Mouse (Mus musculus) adrenal gland, adult 2 months (tissue): ENCODE data around the gene Brat1. TPM values are rescaled to one million over a fixed set of nuclear protein-coding genes. Genes with fewer than 3 reads are reported as not detected.
"Not testable (repeated sequence)": the region's sequence is repeated elsewhere in the genome, so short reads cannot be mapped to it uniquely, and the experiment has no call there.

Experiments used
- DNase-seq: peaks from one replicate; pipeline ENCODE4 v3.0.0; 2021
- long read RNA-seq: library from polyadenylated mRNA; stranded (forward); transcript quantifications from one replicate; pipeline ENCODE4 v2.0.0, GENCODE M21; 2021
- polyA plus RNA-seq: library from polyadenylated mRNA; depleted of rRNA; stranded (reverse); fragments of >200 nt; gene quantifications from 2 replicates; pipeline ENCODE4 v1.2.3, GENCODE M21; 2012; rRNA removed
- total RNA-seq, 2 experiments: library from RNA; stranded (reverse); gene quantifications; 2 replicates each; pipeline ENCODE4 v1.2.3; 2021

Gene Brat1
- total RNA-seq = 10 to 100 TPM; 16.9 to 18.8 TPM
- 42.9 and 46.4 TPM in 2 replicates for polyA plus RNA-seq
- long read RNA-seq, transcript Brat1-201 (14 exons, 3,333 nt) = major isoform, 6 of 24 reads
- long read RNA-seq, partial matches to known transcripts = 7 of 24 reads
- long read RNA-seq, other reads (novel, unspliced or antisense) = 7 of 24 reads

DNA sequence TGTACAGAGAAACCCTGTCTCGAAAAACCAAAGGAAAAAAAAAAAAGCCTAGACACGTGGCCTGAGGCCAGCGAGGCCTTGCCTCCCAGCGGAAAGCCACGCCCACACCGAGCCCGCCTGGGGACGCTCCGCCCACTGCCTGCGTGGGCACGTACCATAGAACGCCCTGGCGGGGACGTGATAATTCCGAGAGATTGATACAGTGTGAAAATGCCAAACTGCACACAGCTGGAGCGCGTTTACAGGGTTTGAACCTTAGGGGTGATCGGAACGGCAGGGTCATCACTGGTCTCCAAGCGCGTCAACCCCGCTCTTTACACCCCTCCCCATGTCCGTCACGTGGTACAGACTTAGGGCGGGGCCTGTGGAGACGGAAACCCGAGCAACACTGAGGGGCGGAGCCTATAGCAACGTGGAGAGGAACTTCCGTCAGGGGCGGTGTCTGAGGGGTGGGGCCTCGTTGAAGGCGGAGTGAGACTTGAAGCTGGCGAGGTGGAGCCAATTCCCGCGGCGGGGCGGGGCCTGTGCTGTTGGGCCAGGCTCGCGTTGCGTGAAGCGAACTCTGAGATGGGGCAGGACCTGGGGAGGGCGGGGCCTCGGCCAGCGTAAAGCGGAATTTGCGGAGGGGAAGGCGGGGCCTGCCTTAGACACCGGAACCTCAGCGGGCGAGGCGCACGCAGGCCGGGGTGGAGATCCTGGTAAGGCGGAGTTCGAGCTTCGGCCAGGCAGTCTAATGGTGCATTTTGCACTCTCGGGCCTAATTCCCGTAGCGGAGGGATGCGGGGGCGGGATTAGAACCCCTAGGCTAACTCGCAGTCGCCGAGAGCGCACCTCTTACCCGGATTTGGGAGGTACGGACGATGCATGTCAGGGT lies at the start of gene Brat1:
Gene Brat1, plus strand, starts transcription at position 634 of the 874 bp plus-strand sequence.
- peak; percentile 100 for DNase-seq

DNA sequence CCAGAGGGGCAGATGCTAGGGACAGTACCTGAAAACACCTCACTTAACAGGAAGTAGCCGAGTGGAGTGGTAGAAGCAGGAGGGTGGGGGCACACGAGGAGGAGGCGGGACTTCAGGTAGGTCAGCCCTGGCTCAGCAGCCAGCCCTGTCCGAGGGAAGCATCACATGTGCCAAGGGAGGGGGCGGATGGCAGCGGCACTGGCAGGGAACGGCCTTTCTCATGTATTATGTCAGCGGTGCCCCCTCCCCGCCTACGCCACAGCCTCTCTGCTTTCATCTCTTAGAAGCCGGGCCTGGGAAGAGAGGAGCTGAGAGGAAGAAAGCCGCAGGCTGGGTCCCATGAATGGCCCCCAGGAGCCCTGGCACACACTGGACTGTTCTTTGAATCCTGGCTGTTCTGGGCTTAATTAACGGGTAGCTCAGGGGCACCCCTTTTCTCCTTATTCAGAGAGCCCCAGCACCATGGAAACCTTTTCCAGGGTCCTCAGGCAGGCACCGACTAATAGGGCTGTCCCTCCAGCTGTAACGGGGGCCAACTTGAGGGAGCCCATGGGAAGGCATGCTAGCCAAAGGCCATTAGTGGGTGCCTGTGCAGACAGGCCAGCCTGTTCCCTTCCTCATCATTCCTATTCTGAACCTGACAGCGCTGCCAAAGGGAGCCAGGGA lies 45.1 kb upstream of the Brat1 start:
- DNase-seq = no peak

DNA sequence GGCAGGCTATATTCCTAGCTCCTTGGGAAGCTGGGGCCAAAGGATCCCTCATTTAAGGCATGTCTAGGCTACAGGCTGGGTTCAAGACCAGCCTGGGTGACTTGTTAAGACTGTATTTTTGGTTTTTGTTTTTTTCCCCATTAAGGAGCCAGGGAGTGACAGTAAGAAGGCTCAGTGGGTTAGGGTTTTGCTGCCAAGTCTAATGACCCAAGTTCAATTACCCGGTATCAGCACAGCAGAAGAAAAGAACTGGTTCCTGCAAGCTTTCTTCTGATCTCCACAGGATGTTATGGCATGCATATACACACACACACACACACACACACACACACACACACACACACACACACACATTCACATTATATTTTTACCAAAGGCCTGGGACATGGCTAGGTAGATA lies 44.4 kb upstream of the Brat1 start:
- no peak for DNase-seq

DNA sequence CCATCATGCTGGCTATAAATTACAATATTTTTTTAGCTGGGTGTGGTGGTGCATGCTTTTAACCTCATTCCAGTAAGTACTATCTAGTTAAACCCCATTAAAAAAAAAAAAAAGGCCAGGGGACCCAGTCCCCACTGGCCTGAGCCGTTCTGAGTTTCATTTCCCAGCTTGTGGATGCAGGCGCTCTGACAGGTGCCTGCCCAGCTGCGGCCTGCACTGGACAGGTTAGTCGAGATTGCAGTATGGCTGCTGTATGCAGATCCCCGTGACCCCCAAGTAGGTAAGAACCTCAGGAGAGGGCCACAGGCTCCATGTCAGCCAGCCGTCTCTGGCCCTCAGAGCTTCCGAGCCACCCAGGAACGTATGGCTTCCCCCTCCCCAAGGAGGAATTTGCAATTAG lies 43.4 kb upstream of the Brat1 start:
- no peak for DNase-seq

DNA sequence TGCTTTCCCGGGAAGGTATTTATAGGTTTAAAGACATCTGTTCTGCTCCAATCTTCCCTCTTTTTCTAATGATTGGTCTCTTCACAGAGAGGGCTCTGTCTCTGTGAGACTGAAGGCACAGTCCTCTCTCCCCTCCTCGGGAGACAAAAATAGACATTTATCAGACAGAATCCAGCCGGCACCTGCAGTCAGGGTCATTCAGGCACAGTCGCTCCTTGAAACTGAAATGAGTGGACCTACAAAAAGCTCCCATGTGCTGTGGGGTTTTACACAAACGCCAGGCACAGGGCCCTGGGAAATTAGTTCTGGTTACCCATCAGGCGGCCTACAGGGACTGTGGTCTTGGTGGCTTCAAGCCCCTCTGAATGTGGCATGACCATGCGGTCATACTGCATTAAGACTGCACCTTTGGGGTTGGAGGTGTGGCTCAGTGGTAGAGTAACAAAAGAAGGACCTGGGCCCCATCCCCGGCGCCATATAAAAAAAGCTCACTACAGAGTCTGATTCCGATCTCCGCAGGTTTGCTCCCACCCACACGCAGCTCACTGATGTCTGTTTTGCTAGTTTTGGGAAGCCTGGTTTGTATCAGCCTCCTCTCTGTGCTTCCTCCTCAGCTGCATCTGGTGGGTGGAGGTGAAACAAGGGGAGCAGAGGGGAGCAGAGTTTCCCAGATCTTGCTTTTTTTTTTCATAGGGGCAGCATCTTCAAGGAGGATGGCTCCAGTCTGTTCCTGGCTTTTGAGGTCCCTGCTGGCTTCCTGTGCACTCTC lies 42.8 kb upstream of the Brat1 start:
- no peak for DNase-seq

DNA sequence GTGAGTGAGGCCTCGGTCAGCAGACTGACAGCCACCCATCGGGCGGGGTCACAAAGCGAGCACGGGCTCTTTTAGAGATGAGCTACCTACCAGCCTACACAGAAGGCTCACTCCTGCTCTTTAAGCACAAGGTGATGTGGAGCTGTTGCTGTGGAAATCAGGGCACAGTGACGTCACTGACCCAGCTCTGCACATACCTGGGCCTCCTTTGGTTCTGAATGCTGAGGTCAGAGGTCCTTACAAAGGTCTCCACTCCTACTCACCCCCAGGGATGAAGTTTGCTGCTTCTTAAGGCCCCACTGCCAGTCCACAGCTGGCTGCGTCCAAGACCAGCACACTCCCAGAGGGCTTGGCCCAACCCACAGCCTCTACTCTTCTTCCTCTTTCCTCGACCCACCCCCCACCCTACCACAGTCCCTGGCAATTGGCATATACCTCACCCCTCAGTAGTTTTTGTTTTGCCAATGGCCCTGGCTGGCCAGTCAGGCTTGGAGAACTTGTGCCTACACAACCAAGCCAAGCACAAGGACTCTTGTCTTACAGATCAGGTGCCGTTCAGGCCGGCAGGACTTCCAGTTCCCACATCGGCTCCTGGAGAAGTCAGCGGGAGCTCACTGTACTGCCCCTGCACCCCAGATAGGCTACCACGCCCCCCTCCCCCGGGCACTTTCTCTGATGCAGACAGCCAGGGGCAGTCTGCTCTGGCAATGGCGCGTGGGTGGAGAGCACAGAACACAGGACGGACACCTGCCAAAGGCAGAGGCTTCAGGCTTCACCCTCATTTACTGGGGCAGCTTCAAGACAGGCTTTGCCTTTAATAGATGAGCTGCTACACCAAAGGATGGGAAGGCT lies 41.8 kb upstream of the Brat1 start:
- no peak for DNase-seq

DNA sequence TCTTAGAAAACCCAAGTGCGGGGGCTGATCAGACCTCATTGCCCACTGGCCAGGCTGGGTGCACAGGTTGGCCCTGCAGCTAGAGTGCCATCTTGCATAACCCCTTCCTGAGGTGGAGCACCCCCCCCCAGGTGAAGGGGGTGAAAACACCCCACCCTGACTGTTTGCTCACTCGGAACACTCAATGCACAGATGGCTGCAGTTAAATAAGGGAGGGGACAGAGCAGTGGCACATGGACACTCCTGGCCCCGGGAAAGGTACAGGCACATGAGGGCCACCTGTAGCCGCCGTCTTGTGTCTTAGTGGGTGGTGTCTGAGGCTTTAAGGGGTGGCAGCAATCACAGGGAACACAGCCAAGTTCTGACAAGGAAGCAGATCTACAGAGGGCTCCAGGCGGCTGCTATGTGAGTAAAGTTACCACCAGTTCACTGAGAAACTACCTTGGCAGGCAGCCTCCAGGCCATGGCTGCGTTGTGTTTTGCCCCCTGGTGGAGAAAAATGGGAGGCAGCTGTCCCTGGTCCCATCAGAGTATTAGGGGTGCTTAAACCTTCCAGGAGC lies 41.1 kb upstream of the Brat1 start:
- DNase-seq = peak; percentile 70

DNA sequence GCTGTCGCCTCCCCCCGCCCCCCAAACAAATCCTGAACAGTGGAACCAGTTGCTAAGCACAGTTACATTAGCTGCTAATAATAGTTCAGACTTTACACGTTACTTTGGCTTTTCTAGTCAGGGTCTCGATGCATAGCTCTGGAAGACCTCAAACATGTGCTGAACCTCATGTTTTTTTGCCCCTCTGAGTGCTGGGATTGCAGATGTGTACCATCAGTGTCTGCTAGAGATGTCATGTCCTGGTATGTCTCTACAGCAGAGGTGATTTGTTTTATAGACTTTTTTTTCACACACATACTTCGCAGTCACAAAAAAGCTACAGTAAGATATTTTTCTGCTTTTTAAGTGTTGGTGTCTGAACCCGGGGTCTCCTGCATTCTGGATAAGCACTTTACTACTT lies 32.7 kb upstream of the Brat1 start:
- no peak for DNase-seq

DNA sequence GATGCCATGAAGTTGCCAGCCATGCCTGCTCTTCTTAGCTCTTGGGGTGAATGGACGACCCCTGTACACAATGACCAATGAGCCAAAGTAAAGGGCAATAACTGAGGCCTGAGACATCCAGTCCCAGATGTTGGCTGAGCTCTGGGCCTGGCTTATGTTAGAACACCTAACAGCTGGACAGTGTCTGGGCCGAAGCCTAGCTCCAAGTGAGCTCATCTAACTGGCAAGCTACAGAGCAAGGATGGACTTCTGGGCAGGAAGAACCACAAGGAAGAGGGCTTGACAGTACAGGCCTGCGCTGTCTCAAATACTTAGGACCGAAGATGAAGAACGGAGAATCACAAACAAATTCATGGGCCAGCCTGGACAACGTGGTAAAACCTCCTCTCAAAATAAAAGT lies 32.2 kb upstream of the Brat1 start:
- not testable (repeated sequence) for DNase-seq

DNA sequence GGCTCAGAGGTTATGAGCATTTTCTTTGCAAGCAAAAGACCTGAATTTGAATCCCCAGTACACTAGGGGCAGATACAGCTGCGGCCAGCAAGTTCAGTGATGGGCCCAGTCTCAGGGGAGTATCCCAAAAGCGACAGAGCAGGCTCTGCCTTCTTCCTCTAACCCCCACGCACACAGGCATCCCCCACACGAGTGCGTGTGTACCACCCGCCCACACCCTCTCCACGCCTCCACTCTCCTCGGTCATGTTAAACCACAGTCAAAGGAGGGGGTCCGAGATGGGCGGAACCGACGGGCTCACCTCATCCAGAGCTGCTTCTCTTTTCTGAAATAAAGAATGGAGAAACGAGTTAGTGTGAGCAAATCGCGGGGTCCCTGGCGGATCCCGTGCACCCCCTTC lies 30.8 kb upstream of the Brat1 start:
- no peak for DNase-seq

DNA sequence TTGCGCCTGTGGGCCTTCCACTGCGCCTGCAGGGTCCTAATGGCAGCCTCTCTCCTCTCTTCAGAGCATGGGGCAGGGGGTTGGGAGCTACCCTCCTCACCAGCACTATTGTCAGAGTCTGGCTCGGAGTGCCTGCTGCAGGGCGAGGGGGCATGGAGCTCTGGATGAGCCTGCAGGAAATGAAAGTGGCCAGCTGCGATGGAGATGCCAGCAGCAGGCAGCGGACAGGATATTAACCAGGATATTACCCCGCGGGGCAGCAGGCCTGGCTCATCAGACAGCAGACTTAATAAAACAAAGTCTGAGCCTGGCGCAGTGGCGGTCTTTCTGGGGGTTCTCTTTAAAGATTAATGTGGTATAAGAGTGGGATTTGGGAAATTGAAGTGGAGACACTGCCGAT lies 29.7 kb upstream of the Brat1 start:
- DNase-seq = no peak

DNA sequence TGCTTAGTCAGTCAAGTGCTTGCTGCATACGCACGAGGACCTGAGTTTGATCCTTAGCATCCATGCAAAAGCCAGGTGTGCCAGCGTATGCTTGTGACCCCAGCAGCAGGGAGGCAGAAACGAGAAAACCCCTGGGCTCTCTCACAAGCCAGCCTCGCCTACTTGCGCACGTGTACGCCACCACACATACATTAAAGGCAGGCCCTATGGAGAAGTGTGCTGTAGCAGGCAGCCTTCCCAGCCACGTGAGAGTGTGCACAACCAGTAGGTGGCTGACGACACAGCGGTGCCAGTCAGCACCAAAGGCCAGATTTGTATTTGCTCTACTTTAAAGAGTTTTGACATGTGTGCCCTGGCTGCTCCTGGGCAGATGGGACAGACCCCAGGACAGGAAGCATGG lies 29.2 kb upstream of the Brat1 start:
- no peak for DNase-seq

DNA sequence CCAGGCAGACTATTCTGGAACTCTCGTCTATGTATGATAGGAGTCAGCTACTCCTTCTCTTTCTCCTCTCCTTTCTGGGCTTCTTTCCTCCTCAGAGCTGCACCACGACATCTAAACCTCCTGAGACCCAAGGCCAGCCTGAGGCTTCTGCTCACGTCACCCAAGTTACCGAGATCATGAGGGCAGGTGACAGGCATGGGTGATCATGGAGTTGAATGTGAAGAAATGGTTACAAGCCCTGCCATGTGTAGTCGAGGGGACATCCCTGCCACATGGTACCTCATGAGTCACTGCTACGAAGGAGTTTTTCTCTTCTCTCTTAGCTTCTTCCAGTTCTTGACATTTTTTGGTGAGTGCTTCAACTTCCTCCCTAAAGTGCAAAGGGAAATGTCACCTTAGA lies 27.7 kb upstream of the Brat1 start:
- no peak for DNase-seq

DNA sequence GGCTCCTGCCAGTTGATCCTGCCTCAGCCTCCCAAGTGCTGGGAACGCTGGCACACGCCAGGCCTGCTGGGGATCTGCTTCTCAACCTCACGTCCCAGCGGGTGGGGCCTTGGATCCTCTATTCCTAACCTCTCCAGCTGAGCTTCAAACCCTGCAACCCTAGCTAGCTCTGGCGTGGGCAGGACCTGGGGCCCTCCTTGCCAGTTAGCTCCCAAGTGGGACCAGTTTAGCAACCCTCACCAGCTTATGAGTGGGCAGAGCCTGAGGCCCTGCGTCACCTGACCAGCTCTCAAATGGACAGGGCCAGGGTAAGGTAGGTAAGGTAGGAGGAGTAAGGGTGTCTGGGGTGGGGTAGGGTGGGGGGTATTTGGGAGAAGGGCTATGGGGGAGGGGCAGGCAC lies 24.8 kb upstream of the Brat1 start:
- DNase-seq = peak; percentile 28

DNA sequence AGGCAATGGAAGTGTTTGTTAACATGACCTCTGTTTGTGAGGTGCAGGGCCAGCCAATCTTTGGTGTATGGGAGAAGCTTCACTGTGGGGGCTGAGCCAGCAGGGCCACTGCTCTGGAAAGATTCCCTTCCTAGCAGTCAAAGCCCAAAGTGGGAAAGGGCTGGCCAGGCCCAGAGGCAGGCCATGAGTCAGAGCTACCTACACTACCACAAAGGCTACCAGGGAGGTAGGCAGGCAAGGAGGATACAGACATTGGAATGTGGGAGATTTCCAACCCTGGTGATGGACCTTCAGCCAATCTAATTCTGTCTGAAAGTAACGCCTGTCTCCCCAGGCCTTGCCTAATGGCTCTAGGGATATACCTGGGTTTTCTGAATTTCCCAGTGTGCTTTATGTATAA lies 23.9 kb upstream of the Brat1 start:
- no peak for DNase-seq

DNA sequence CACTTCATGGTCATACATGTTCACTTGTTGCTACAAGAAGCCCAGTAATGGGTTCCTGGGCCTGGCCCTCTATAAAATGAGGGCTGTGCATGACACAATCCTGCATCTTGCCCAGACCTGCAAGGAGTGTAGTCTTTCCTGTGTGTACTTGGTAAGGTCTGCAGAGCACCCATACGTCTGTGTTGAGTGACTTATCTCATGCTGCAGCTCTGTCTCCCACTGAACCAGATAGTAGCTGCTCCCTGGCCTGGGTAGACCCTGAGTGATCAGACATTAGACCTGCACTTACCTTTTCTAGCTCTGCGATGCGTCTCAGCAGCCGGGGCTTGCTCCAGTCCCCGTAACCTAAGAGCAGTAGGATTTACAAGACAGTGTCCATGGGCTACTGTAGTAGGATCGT lies 22.7 kb upstream of the Brat1 start:
- DNase-seq = no peak

DNA sequence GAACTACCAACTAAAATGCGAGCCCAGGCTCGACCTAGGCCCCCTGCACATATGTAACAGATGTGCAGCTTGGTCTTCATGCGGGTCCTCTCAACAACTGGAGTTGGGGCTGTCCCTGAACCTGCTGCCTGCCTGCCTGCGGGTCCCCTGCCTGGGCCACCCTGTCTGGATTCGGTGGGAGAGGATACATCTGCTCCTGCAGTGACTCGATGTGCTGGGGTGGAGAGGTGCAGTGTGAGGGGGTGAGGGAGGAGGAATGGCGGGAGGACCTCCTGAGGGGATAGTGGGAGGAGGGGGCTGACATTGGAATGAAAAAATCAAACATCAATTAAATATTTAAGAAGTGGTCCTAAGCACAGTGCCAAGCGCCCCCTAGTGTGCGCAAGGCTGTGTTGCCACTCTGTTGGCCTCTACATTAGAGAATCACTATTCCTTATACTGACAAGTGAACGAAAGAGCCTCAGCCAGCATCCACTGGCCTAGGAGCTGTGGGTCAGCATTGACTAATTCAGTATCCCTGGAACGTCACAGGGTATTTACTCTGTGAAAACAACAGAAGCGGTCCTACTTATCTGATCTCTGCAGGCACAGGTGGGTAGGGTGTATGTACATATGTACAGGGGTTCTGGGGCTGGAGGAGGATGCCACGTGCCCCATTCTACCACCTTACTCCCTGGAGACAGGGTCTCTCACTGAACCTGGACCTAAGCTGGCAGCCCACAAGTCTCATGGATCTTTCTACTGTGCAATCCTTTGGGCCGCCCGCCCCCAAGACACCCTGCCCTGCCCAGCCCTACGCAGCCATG lies 20.3 kb upstream of the Brat1 start:
- no peak for DNase-seq

DNA sequence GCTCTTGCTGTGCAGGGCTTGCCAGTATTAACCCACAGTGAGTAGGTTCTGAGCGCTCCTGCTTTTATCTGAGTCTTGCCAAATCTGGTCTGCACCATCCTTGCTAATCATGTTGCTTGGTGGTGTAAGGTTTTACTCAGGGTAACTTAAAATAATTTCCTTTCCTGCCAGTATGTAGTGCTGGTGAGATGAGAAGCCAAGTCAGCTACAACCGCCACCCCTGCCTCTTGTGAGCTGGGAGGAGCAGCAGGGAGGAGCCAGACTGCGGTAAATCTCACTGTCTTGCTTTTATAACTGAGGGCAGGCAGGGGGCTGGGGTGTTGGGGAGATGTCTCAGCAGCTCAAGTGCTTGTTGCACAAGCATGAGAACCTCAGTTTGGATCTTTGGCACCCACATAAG lies 16.4 kb upstream of the Brat1 start:
- DNase-seq = no peak

DNA sequence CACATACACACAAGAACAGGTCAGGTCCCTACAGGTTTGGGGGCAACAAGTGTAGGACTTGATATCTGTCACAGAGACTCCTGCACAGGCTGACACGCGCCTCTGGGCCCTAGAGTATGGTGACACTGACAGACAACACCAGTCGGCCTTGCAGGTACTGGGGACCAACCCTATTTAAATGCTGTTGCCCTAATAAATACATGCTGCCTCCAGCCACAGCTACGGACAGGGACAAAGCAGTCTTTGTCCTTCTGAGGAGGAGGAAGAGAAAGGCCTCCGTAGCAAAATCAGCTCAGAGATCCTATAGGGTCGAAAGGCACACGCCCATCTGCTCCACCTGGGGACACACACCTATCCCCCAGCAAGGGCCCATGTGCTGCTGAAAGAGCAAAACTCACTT lies 8.8 kb upstream of the Brat1 start:
- DNase-seq = no peak

DNA sequence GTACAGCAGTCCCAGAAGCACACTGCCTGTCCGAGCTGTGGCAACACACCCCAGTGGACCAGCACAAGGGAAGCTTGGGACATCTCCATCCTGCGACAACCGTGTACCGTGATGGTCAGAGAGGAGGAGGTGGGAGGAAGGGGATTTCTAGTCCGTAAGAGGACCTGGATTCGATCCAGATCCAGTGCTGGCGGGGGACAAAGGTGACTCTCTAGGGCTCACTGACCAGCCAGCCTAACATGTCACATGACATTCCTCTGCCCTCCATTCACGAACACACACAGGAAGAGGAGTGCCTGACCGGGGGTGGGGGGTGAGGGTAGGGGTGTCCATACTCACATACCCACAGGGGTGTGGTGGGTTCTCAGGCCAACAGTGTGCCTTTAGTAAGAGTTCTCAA lies 5.0 kb upstream of the Brat1 start:
- DNase-seq = no peak
